Mouse (Mus musculus): ENCODE measurements around the gene Zmynd10.

GRCm38 (mm10) chr9:107551117-107551889 is 4.2 kb downstream of the Zmynd10 start, which contains the start of gene Rassf1:
- TF ChIP-seq POLR2A (IDR thresholded peaks at IDR 0.05; ENCODE audit: low read depth, low read length) = peak; percentile 29
- TF ChIP-seq CTCF (conservative IDR thresholded peaks at IDR 0.05; ENCODE audit: insufficient read depth, insufficient read length, low read depth, low read length) = no peak
